Mouse (Mus musculus): ENCODE results near the gene Bmt2.

DNA sequence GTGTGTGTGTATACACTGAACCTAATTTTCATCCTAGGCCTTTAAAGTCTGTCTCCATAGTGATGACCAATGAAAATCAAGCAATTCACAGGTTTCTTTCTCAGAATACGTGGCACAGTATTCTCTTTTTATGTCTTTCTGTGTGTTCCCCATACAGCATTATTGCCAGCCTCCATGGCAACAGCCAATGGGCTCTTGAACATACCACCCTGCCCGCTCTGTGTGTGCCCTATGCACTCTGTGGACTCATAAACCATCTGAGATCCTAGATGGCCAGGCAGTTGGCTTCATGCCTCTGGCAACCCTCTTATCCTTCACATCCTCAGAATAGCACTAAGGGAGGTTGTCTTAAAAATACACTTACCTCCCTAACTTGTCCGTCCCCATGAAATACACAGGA, 37.1 kb upstream of the Bmt2 start:
- no peak for TF ChIP-seq CTCF (IDR thresholded peaks at IDR 0.05; ENCODE audit: insufficient read depth, low read length)
- TF ChIP-seq POLR2A (IDR thresholded peaks at IDR 0.05; ENCODE audit: borderline replicate concordance, extremely low read depth, low read depth, low read length) = no peak
